Mouse (Mus musculus) kidney, postnatal 0 days (tissue): ENCODE data around the gene Tnfsf9. TPM values are rescaled to one million over a fixed set of nuclear protein-coding genes. Genes with fewer than 3 reads are reported as not detected.

Experiments used
- ATAC-seq: fragments of 200-750 bp; cut with Nextera tagmentation; replicated peaks from 2 replicates; pipeline ENCODE4 v1.8.0; 2017; ENCODE audit warnings: low read depth, moderate number of reproducible peaks, moderate TSS enrichment, moderate library complexity; ENCODE audit not compliant: low FRiP score
- DNase-seq: peaks from one replicate; pipeline ENCODE4 v3.0.0-alpha.2; 2016; ENCODE audit warnings: low spot score
- H3K27ac ChIP-seq: fragments of 300-500 bp; sonication (generic); 2 replicates; pipeline ENCODE4 v1.5.1; 2014; ENCODE audit warnings: mild to moderate bottlenecking
- H3K27me3 ChIP-seq: fragments of 300-500 bp; sonication (generic); 2 replicates; pipeline ENCODE4 v1.6.1; 2014; ENCODE audit warnings: low read length, mixed read lengths; ENCODE audit not compliant: insufficient read depth
- H3K36me3 ChIP-seq: fragments of 300-500 bp; sonication (generic); 2 replicates; pipeline ENCODE4 v1.6.1; 2014; ENCODE audit warnings: low read length, mixed read lengths; ENCODE audit not compliant: insufficient read depth
- H3K4me1 ChIP-seq: fragments of 300-500 bp; sonication (generic); replicated peaks from 2 replicates; pipeline ENCODE4 v1.6.1; 2014; ENCODE audit warnings: antibody characterized with exemption, low read length, mixed read lengths; ENCODE audit not compliant: insufficient read depth
- H3K4me2 ChIP-seq: fragments of 300-500 bp; sonication (generic); 2 replicates; pipeline ENCODE4 v1.6.1; 2014; ENCODE audit warnings: mild to moderate bottlenecking, low read length, moderate library complexity, mixed read lengths
- H3K4me3 ChIP-seq: fragments of 300-500 bp; sonication (generic); replicated peaks from 2 replicates; pipeline ENCODE4 v1.5.1; 2014; ENCODE audit warnings: low read depth, low read length
- H3K9ac ChIP-seq: fragments of 300-500 bp; sonication (generic); 2 replicates; pipeline ENCODE4 v1.6.1; 2014; ENCODE audit warnings: low read depth, low read length
- H3K9me3 ChIP-seq: fragments of 300-500 bp; sonication (generic); replicated peaks from 2 replicates; pipeline ENCODE4 v1.6.1; 2016; ENCODE audit warnings: low read length, inconsistent platforms, mixed read lengths
- CTCF ChIP-seq: IDR thresholded peaks from 2 replicates; pipeline ENCODE4 v1.5.1; 2016; ENCODE audit warnings: antibody characterized with exemption, low read depth, mild to moderate bottlenecking, moderate library complexity
- WGBS: fragments of 180-500 bp; shearing (Covaris S2); extraction: QIAGEN DNeasy Blood & Tissue Kit; methylation state at CpG from one replicate; pipeline ENCODE4 v1.1.7; 2014; 5-methylcytosine and 5-hydroxymethylcytosine counted together
- polyA plus RNA-seq: library from polyadenylated mRNA; unstranded; fragments of >200 nt; fragmentation: Nextera tagmentation; extraction: Ambion mirVana; gene quantifications from 2 replicates; pipeline ENCODE4 v1.2.1, GENCODE M21; 2015

Gene Tnfsf9
- polyA plus RNA-seq, 1 experiment from 2014 or later: 6.1 TPM

- H3K27me3 ChIP-seq: peaks cover 8% of the 10 kb centered on the region
- no peak for TF ChIP-seq CTCF
- peak overlapping the region; percentile 55 for H3K4me2 ChIP-seq
- DNase-seq (peak; percentile 43), ATAC-seq (peak; percentile 46)
- WGBS: under 1% methylated on average over 37 of the region's 39 CpGs
- H3K4me3 ChIP-seq: peak overlapping the region; percentile 56
- H3K27ac ChIP-seq: peak overlapping the region; percentile 91
- H3K36me3 ChIP-seq: 0 out of 2 replicates have a peak, but pooled peaks cover 2% of the 10 kb centered on the region
- no peaks in the 10 kb centered on the region for H3K9me3 ChIP-seq
- H3K4me1 ChIP-seq: peaks cover 9% of the 10 kb centered on the region; the same call in 1 of the 2 replicates
- H3K9ac ChIP-seq: peak overlapping the region; percentile 75
Observed at GRCm38 (mm10) chr17:57062011-57062521, 43.1 kb upstream of the Tnfsf9 start.

GRCm38 (mm10) chr17:57062548-57062947 lies 42.6 kb upstream of the Tnfsf9 start:
- H3K27me3 ChIP-seq: peaks cover 8% of the 10 kb centered on the region
- WGBS: under 1% methylated on average over 22 of the region's 22 CpGs
- ATAC-seq (no peak), DNase-seq (no peak)
- H3K9me3 ChIP-seq: no peaks in the 10 kb centered on the region
- peak overlapping the region; percentile 91 for H3K27ac ChIP-seq
- no peak for TF ChIP-seq CTCF
- peak overlapping the region; percentile 55 for H3K4me2 ChIP-seq
- H3K9ac ChIP-seq: peak overlapping the region; percentile 75
- H3K4me3 ChIP-seq: peak overlapping the region; percentile 56
- H3K4me1 ChIP-seq: peaks cover 9% of the 10 kb centered on the region; the same call in 1 of the 2 replicates
- H3K36me3 ChIP-seq: 0 out of 2 replicates have a peak, but pooled peaks cover 2% of the 10 kb centered on the region

GRCm38 (mm10) chr17:57063031-57063430 lies 42.1 kb upstream of the Tnfsf9 start:
- Histone ChIP-seq H3K4me1 (peaks cover 9% of the 10 kb centered on the region; the same call in 1 of the 2 replicates), H3K4me3 (peak overlapping the region; percentile 56), H3K36me3 (0 out of 2 replicates have a peak, but pooled peaks cover 2% of the 10 kb centered on the region), H3K27ac (peak overlapping the region; percentile 91), H3K27me3 (peaks cover 8% of the 10 kb centered on the region), H3K4me2 (peak overlapping the region; percentile 55), H3K9me3 (no peaks in the 10 kb centered on the region), H3K9ac (peak overlapping the region; percentile 75)
- TF ChIP-seq CTCF: no peak
- WGBS: 8% methylated on average over 8 of the region's 8 CpGs
- DNase-seq (no peak), ATAC-seq (no peak)

- Histone ChIP-seq H3K4me3 (no peak overlapping the region), H3K4me2 (no peak overlapping the region), H3K36me3 (0 out of 2 replicates have a peak, but pooled peaks cover 2% of the 10 kb centered on the region), H3K9me3 (no peaks in the 10 kb centered on the region), H3K4me1 (peaks cover 3% of the 10 kb centered on the region; the same call in 1 of the 2 replicates), H3K27ac (no peak overlapping the region), H3K9ac (no peak overlapping the region), H3K27me3 (peaks cover 3% of the 10 kb centered on the region; the same call in 1 of the 2 replicates)
- ATAC-seq: no peak
- no peak for DNase-seq
- no peak for TF ChIP-seq CTCF
- 67% methylated on average over 5 of the region's 5 CpGs for WGBS
Observed at GRCm38 (mm10) chr17:57066908-57067307, 38.2 kb upstream of the Tnfsf9 start.

- Histone ChIP-seq H3K36me3 (0 out of 2 replicates have a peak, but pooled peaks cover 2% of the 10 kb centered on the region), H3K27me3 (no peaks in the 10 kb centered on the region), H3K9me3 (no peaks in the 10 kb centered on the region), H3K4me3 (no peak overlapping the region), H3K27ac (no peak overlapping the region), H3K9ac (no peak overlapping the region), H3K4me1 (no peaks in the 10 kb centered on the region; the same call in 1 of the 2 replicates), H3K4me2 (peak overlapping the region; percentile 38)
- 7% methylated on average over 9 of the region's 9 CpGs for WGBS
- ATAC-seq (no peak), DNase-seq (no peak)
- no peak for TF ChIP-seq CTCF
Observed at GRCm38 (mm10) chr17:57070272-57070671, 34.9 kb upstream of the Tnfsf9 start.

GRCm38 (mm10) chr17:57070699-57071098 lies 34.4 kb upstream of the Tnfsf9 start:
- peak; percentile 79 for ATAC-seq
- Histone ChIP-seq H3K9me3 (no peaks in the 10 kb centered on the region), H3K4me2 (peak overlapping the region; percentile 38), H3K36me3 (0 out of 2 replicates have a peak, but pooled peaks cover 2% of the 10 kb centered on the region), H3K4me3 (no peak overlapping the region), H3K4me1 (no peaks in the 10 kb centered on the region; the same call in 1 of the 2 replicates), H3K9ac (no peak overlapping the region), H3K27ac (no peak overlapping the region), H3K27me3 (no peaks in the 10 kb centered on the region)
- TF ChIP-seq CTCF: no peak
- DNase-seq: peak; percentile 60
- 5% methylated on average over 11 of the region's 11 CpGs for WGBS
